Mouse (Mus musculus) liver, adult (tissue): ENCODE data around the gene Tor1b.

Experiments used
- GATA4 ChIP-seq: IDR thresholded peaks from 2 replicates; pipeline ENCODE4 v1.6.1; 2014; ENCODE audit warnings: mild to moderate bottlenecking, low read length; ENCODE audit not compliant: insufficient replicate concordance

Gene Tor1b

GRCm38 (mm10) chr2:30952824-30953490 is at the start of gene Tor1b:
Tor1b (plus strand) TSS chr2:30952959.
- no peak for TF ChIP-seq GATA4

GRCm38 (mm10) chr2:30904231-30904630 is 48.5 kb upstream of the Tor1b start:
- TF ChIP-seq GATA4, result no peak

- no peak for TF ChIP-seq GATA4
Observed at GRCm38 (mm10) chr2:30904991-30905390, 47.8 kb upstream of the Tor1b start.

- TF ChIP-seq GATA4, result no peak
Observed at GRCm38 (mm10) chr2:30905906-30906305, 46.9 kb upstream of the Tor1b start.

- no peak for TF ChIP-seq GATA4
Observed at GRCm38 (mm10) chr2:30906641-30907040, 46.1 kb upstream of the Tor1b start.

GRCm38 (mm10) chr2:30912291-30912773 is 40.4 kb upstream of the Tor1b start:
- TF ChIP-seq GATA4, result peak; percentile 60

GRCm38 (mm10) chr2:30913022-30913421 is 39.7 kb upstream of the Tor1b start:
- no peak for TF ChIP-seq GATA4

- no peak for TF ChIP-seq GATA4
Observed at GRCm38 (mm10) chr2:30914836-30915235, 37.9 kb upstream of the Tor1b start.

- no peak for TF ChIP-seq GATA4
Observed at GRCm38 (mm10) chr2:30915376-30915775, 37.4 kb upstream of the Tor1b start.

- TF ChIP-seq GATA4, result no peak
Observed at GRCm38 (mm10) chr2:30917649-30918048, 35.1 kb upstream of the Tor1b start.

- TF ChIP-seq GATA4, result no peak
Observed at GRCm38 (mm10) chr2:30918126-30918525, 34.6 kb upstream of the Tor1b start.

GRCm38 (mm10) chr2:30918780-30919329 is 33.9 kb upstream of the Tor1b start:
- TF ChIP-seq GATA4, result no peak

GRCm38 (mm10) chr2:30920216-30920615 is 32.5 kb upstream of the Tor1b start:
- TF ChIP-seq GATA4, result no peak

GRCm38 (mm10) chr2:30923099-30923498 is 29.7 kb upstream of the Tor1b start:
- no peak for TF ChIP-seq GATA4

- no peak for TF ChIP-seq GATA4
Observed at GRCm38 (mm10) chr2:30925181-30925580, 27.6 kb upstream of the Tor1b start.

GRCm38 (mm10) chr2:30926381-30926780 is 26.4 kb upstream of the Tor1b start:
- TF ChIP-seq GATA4, result no peak
